Mouse (Mus musculus): Measurements from ENCODE around the gene Ddost. TPM values are rescaled to one million over a fixed set of nuclear protein-coding genes. Genes with fewer than 3 reads are reported as not detected.
"Not testable (repeated sequence)": the region's sequence is repeated elsewhere in the genome, so short reads cannot be mapped to it uniquely, and the experiment has no call there.

Gene Ddost
- total RNA-seq, 1 experiment = 317 TPM

DNA sequence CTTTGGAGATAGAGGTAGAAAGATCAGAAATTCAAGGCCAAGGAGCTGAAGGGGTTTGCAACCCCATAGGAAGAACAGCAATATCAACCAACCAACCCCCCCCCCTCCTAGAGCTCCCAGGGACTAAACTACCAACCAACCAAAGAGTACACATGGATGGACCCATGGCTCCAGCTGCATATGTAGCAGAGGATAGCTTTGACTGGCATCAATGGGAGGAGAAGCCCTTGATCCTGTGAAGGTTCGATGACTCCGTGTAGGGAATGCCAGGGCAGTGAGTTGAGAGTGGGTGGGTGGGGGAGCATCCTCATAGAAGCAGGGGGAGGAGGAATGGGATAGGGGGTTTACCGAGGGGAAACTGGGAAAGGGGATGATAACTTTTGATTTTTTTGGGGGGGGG is 19.9 kb downstream of the Ddost start:
- no peak overlapping the region for H3K27ac ChIP-seq (ENCODE audit: insufficient read depth, low read depth, low read length, poor library complexity, severe bottlenecking)
- in situ Hi-C loops (cut with MboI; ENCODE audit: low sequenced_read_pairs in 2 of 2, unreplicated experiment in 2 of 2) = loop anchor here in 1 of 2 experiments (10.0 kb wide), 1 partner anchor 100 kb away; no protein-coding TSS in a partner anchor
- no peak overlapping the region for H3K9ac ChIP-seq (ENCODE audit: insufficient read depth, low read depth, low read length, poor library complexity, severe bottlenecking)
- H3K4me3 ChIP-seq (ENCODE audit: insufficient read depth in 1 of 2, low read depth in 1 of 2, low read length in 2 of 2, poor library complexity in 1 of 2, severe bottlenecking in 1 of 2) = no peak overlapping the region
- H3K36me3 ChIP-seq (ENCODE audit: control insufficient read depth, insufficient read depth, low read length, poor library complexity, severe bottlenecking) = no peaks in the 10 kb centered on the region; the same call in 1 of the 2 replicates
- H3K9me3 ChIP-seq (ENCODE audit: control insufficient read depth, insufficient read depth, low read depth, low read length) = 0 out of 2 replicates have a peak, but pooled peaks cover 2% of the 10 kb centered on the region
- DNase-seq (ENCODE audit: low read depth, low spot score) = no peak
- H3K4me1 ChIP-seq (ENCODE audit: control insufficient read depth in 2 of 2, insufficient read depth in 2 of 2, low read length in 2 of 2, poor library complexity in 1 of 2) = peaks cover 2 to 10% of the 10 kb centered on the region in 2 experiments
- TF ChIP-seq HCFC1 (IDR thresholded peaks at IDR 0.05; ENCODE audit: borderline replicate concordance, insufficient read depth, low read length) (no peak), CHD2 (IDR thresholded peaks at IDR 0.05; ENCODE audit: low read depth, low read length) (no peak), MAFK (IDR thresholded peaks at IDR 0.05; ENCODE audit: insufficient read depth, low read depth, low read length) (no peak), ZNF384 (IDR thresholded peaks at IDR 0.05; ENCODE audit: low read depth, low read length) (no peak), ZC3H11A (IDR thresholded peaks at IDR 0.05; ENCODE audit: borderline replicate concordance, low read depth, low read length) (no peak)

DNA sequence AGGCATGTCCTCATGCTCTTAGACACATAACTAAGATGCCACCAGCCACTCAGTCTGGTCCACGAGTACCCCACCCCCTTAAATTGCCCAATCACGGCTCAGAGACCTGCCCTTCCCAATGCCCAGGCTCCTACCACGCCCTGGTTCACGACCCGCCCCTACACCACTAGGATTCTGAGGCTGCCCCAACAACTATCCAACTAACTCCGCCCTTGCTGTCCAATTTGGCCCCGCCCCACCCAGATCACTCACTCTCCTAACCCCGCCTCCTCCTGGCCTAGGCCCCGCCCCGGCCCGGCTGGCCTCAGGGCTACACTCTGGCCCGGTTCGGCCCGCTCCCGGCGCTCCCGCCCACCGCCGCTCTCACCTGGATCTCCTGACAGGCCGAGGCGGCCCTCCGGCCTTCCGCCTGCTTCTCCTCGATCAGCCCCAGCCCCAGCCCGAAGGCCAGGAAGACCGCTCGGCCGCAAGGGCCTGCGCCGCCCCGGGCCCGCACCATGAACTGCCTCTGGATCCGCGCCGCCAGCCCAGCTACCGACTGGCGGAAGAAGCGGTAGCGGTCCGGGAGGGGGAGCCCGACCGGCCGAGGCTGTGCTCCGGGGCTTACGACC is 21.0 kb downstream of the Ddost start:
- H3K9me3 ChIP-seq (ENCODE audit: control insufficient read depth, insufficient read depth, low read depth, low read length) = 0 out of 2 replicates have a peak, but pooled peaks cover 2% of the 10 kb centered on the region
- H3K9ac ChIP-seq (ENCODE audit: insufficient read depth, low read depth, low read length, poor library complexity, severe bottlenecking) = peak overlapping the region; percentile 85
- H3K27ac ChIP-seq (ENCODE audit: insufficient read depth, low read depth, low read length, poor library complexity, severe bottlenecking) = peak overlapping the region; percentile 66
- no peaks in the 10 kb centered on the region; the same call in 1 of the 2 replicates for H3K36me3 ChIP-seq (ENCODE audit: control insufficient read depth, insufficient read depth, low read length, poor library complexity, severe bottlenecking)
- peaks cover 2 to 10% of the 10 kb centered on the region in 2 experiments for H3K4me1 ChIP-seq (ENCODE audit: control insufficient read depth in 2 of 2, insufficient read depth in 2 of 2, low read length in 2 of 2, poor library complexity in 1 of 2)
- in situ Hi-C loops (cut with MboI; ENCODE audit: low sequenced_read_pairs in 2 of 2, unreplicated experiment in 2 of 2) = loop anchor here in 1 of 2 experiments (10.0 kb wide), 1 partner anchor 99 kb away; no protein-coding TSS in a partner anchor
- TF ChIP-seq CHD2 (IDR thresholded peaks at IDR 0.05; ENCODE audit: low read depth, low read length) = no peak
- 0 out of 2 replicates have a peak, but pooled peaks have one; percentile 16 for TF ChIP-seq HCFC1 (IDR thresholded peaks at IDR 0.05; ENCODE audit: borderline replicate concordance, insufficient read depth, low read length)
- peak overlapping the region; percentile 88 to 97 for H3K4me3 ChIP-seq (ENCODE audit: insufficient read depth in 1 of 2, low read depth in 1 of 2, low read length in 2 of 2, poor library complexity in 1 of 2, severe bottlenecking in 1 of 2)
- peak; percentile 93 for DNase-seq (ENCODE audit: low read depth, low spot score)

DNA sequence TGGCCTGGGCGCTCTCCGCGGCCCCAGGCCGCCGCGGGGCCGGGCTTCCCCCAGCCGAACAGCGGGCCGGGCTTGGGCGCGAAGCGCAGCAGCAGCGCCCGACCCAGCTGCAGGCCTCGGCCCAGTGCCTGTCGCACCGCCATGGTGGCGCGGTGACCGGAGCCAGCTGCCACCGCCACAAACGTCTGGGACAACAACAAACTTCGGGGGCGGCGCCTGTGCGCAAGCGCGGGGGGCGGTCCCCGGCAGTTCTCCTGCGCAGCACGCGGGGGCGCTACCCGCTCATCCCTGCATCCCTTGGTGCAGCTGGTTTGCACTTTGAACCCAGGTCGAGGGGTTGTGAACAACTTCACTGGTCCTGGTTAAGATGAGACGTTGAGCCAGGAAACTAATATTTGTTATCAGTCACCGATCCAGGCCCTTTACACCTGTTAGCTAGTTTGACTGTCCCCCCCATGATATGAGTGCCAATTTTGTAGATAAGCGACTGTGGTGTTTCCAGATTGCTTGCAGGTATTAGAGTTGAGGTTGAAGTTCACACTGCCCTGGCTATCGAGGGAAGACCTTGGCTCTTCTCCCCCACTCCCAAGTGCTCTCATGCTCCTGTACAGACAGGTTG is 21.7 kb downstream of the Ddost start, which contains the start of gene Pink1:
Gene Pink1 (minus strand): TSS at position 231 of the 619 bp plus-strand sequence.
- Histone ChIP-seq H3K9ac (ENCODE audit: insufficient read depth, low read depth, low read length, poor library complexity, severe bottlenecking) (peak within 1 kb of the TSS; percentile 85), H3K36me3 (ENCODE audit: control insufficient read depth, insufficient read depth, low read length, poor library complexity, severe bottlenecking) (no peaks in the 10 kb centered on the region; the same call in 1 of the 2 replicates), H3K27ac (ENCODE audit: insufficient read depth, low read depth, low read length, poor library complexity, severe bottlenecking) (peak within 1 kb of the TSS; percentile 66), H3K9me3 (ENCODE audit: control insufficient read depth, insufficient read depth, low read depth, low read length) (0 out of 2 replicates have a peak, but pooled peaks cover 2% of the 10 kb centered on the region), H3K4me1 (ENCODE audit: control insufficient read depth in 2 of 2, insufficient read depth in 2 of 2, low read length in 2 of 2, poor library complexity in 1 of 2) (peaks cover 2 to 10% of the 10 kb centered on the region in 2 experiments), H3K4me3 (ENCODE audit: insufficient read depth in 1 of 2, low read depth in 1 of 2, low read length in 2 of 2, poor library complexity in 1 of 2, severe bottlenecking in 1 of 2) (peak within 1 kb of the TSS; percentile 88 to 97)
- TF ChIP-seq HCFC1 (IDR thresholded peaks at IDR 0.05; ENCODE audit: borderline replicate concordance, insufficient read depth, low read length) (no peak), ZC3H11A (IDR thresholded peaks at IDR 0.05; ENCODE audit: borderline replicate concordance, low read depth, low read length) (peak; percentile 14; the same call in 1 of the 2 replicates)
- DNase-seq (ENCODE audit: low read depth, low spot score) = peak; percentile 62
- in situ Hi-C loops (cut with MboI; ENCODE audit: low sequenced_read_pairs in 2 of 2, unreplicated experiment in 2 of 2) = loop anchor here in 1 of 2 experiments (10.0 kb wide), 1 partner anchor 99 kb away; no protein-coding TSS in a partner anchor

DNA sequence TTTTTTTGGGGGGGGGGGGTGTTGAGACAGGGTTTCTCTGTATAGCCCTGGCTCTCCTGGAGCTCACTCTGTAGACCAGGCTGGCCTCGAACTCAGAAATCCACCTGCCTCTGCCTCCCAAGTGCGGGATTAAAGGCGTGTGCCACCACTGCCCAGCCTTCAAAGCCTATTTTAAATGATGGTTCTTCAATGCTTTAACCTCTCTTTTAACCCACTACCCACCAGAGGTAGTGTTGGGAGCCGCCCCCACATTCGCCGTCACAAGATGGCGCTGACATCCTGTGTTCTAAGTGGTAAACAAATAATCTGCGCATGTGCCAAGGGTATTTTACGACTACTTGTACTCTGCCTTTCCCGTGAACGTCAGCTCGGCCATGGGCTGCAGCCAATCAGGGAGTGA is 22.6 kb downstream of the Ddost start:
- not testable (repeated sequence) for H3K9ac ChIP-seq (ENCODE audit: insufficient read depth, low read depth, low read length, poor library complexity, severe bottlenecking); DNase-seq (ENCODE audit: low read depth, low spot score); H3K36me3 ChIP-seq (ENCODE audit: control insufficient read depth, insufficient read depth, low read length, poor library complexity, severe bottlenecking); H3K4me3 ChIP-seq (ENCODE audit: insufficient read depth in 1 of 2, low read depth in 1 of 2, low read length in 2 of 2, poor library complexity in 1 of 2, severe bottlenecking in 1 of 2); H3K9me3 ChIP-seq (ENCODE audit: control insufficient read depth, insufficient read depth, low read depth, low read length); H3K27ac ChIP-seq (ENCODE audit: insufficient read depth, low read depth, low read length, poor library complexity, severe bottlenecking); H3K4me1 ChIP-seq (ENCODE audit: control insufficient read depth in 2 of 2, insufficient read depth in 2 of 2, low read length in 2 of 2, poor library complexity in 1 of 2)
- in situ Hi-C loops (cut with MboI; ENCODE audit: low sequenced_read_pairs in 2 of 2, unreplicated experiment in 2 of 2) = loop anchor here in 1 of 2 experiments (10.0 kb wide), 1 partner anchor 98 kb away; no protein-coding TSS in a partner anchor
